Mouse (Mus musculus): ENCODE measurements around the gene Parm1.

DNA sequence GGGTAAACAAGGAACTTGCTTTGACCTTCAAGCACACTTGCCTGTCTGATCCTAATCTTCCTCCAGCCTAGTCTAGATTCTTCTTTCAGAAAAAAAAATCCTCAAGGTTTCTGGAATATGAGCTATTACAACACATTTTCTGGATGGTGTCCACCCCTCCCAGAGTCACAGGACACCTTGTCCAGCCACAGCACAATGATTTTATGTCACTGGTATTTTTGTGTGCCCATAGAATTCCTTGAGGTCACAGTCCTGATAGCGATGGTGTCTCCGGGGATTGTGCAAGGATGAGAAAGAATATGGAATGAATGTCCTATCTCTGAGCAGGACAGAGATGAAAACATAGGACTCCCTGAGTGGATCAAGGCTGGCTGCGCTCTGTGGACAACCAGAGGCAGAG, 48.0 kb downstream of the Parm1 start:
- no peak for TF ChIP-seq POLR2A (IDR thresholded peaks at IDR 0.05; ENCODE audit: borderline replicate concordance, extremely low read depth, low read depth, low read length)
- no peak for TF ChIP-seq CTCF (IDR thresholded peaks at IDR 0.05; ENCODE audit: insufficient read depth, low read length)
